Mouse (Mus musculus) R1 (cell line): Measurements from ENCODE around the gene Tmem82.

Source experiments
- DNase-seq: peaks from one replicate; pipeline ENCODE4 v3.0.0-alpha.2; 2018; ENCODE audit warnings: low read depth, low spot score

The Tmem82 gene

DNA sequence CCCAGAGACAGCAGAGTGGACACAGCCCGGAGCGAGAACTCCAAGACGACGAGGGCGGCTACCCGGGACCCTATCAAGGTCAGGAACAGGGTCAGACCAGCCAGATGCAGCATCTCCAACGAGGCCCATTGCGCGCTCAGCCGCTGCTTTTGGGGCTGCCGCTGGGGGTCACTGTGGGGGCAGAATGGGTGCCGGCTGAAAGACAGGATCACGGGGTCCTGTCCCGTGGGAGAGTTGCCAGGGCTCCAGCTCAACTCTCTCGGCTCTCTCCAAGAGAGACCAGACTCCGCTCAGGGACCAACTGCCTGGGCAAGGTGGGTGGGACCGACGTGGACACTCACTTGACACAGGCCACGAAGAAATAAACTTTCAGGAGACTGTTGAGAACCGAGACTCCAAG lies 1.1 kb downstream of the Tmem82 start:
- peak; percentile 85 for DNase-seq

- no peak for DNase-seq
These were observed 1.6 kb downstream of the Tmem82 start for GRCm38 (mm10) chr4:141616811-141617210.

- no peak for DNase-seq
These were observed 3.5 kb downstream of the Tmem82 start for GRCm38 (mm10) chr4:141614946-141615345.

- DNase-seq, result no peak
These were observed 8.9 kb downstream of the Tmem82 start for GRCm38 (mm10) chr4:141609538-141609937.

DNA sequence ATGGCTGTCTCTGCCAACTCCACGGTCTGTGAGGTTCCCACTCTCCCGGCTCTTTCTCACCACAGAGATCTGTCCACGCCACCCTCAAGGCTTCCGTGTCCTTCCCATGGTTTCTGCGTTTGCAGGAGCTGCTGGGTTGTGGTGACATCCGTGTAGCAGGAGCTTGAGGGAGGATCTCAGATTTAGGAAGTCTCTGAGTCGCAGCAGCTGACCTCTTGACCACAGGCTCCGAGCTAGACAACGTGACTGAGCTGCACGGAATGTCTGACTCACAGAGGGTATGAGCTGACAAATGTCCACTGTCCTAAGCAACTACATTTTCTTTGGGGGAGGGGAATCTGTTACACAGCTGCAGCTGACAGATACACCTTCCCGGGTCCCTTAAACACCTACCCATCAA lies 12.6 kb downstream of the Tmem82 start, which contains the start of gene Fblim1:
Gene Fblim1 (minus strand): TSS at position 236 of the 400 bp plus-strand sequence.
- no peak for DNase-seq

GRCm38 (mm10) chr4:141605421-141605820 lies 13.0 kb downstream of the Tmem82 start:
- DNase-seq, result no peak

DNA sequence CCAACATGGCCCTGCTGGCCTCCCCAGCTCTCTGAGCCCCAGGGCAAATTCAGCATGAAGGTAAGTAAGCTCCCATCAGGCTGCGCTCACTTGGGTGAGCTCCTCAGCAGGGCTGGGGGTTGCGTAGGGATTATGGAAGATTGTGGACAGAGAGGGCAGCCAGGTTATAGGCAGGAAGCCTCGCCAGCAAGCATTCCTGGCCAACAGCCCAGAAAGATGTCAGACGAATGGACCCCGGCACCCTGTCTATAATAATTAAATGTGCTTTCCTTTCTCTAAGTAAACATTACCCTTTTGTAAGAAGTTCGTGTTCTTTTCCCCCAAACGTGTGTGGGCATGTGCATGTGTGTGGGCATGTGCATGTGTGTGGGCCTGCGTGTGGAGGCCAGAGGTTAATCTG lies 13.9 kb downstream of the Tmem82 start:
- DNase-seq, result no peak

GRCm38 (mm10) chr4:141603921-141604320 lies 14.5 kb downstream of the Tmem82 start:
- DNase-seq, result no peak

DNA sequence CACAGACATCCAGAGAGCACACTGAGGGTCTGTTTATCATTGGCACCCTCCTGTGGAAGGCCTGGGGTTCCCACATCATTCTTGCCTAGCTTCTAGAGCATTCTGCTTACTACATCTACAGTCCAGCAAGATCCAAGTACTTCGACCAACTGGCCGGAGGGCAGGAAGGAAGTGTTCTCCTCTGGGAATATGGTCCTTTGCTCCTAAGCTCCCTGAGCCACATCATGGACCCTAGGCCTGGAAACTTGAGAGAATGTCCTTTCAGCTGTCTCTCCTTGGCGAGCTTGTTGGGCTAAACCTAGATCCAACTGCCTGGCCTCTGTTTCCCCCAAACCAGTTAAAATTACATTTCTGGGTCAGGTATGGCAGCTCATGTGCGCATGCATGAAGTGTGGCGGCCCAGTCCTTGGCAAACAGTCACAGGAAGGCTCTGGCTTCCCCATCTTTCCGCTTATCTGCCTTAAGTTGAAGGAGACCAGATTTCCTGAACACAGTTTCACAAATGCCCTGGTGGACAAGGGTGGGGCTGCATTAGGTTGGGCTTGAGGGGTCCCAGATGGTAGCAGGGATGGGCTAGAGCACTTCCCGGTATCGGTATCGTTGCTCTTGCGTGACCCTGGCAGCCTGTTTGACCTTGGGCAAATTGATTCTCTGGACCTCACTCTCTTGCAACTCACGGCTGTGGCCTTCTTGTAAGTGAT lies 15.8 kb downstream of the Tmem82 start:
- peak; percentile 35 for DNase-seq

- DNase-seq, result peak; percentile 36
These were observed 17.1 kb downstream of the Tmem82 start for GRCm38 (mm10) chr4:141601148-141601862.

- DNase-seq, result peak; percentile 41
These were observed 18.1 kb downstream of the Tmem82 start for GRCm38 (mm10) chr4:141600364-141600763.

GRCm38 (mm10) chr4:141599251-141600141 lies 18.9 kb downstream of the Tmem82 start:
- DNase-seq, result peak; percentile 88

DNA sequence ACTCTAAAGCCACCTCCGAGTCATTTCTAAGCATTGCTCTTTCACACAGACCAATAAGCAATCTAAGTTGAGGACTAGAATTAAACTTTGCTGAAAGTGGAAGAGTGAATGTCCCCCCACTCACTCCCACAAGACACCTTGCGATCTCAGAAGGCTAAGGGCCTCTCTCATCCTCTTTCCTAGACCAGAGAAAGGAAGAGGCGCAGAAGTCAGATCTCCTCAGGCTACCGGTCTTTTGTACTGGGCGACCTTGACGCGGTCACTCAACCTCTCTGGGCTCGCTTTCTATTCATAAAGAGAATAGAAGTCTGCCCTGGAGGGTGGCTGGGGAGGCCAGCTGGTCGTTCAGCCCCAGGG lies 19.6 kb downstream of the Tmem82 start:
- DNase-seq, result peak; percentile 78

DNA sequence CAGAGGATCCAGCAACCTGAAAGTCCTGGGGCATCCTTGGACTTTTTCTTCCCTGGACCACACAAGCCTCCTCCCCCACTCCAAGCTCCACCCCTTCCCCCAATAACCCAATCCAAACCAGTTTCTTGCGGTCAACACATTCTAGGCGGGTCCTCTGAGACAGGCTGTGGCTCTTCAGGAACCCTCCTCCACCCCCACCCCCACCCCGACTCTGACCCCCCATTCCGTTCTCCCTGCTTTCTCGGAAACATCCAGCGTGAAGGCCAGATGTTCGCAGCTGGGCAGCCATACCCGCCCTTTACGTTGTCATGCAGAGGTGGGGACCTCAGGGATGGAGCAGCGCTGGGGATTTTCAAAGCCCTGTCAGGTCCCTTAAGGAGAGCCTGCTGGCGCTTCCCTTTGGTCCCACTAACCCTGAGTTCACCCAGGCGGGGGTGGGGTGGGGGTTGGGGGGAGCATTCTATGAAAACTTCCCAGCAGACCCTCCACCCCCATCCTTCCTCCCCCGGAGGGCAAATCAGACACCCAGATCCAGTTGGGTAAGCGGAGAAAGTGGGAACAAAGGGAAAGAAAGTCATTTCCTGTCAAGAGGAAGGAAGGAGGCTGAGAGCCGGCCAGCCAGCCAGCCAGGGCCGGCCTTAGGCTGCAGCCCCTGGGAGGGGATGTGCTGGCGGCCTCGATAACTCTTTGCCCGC lies 20.1 kb downstream of the Tmem82 start:
- DNase-seq, result peak; percentile 97

DNA sequence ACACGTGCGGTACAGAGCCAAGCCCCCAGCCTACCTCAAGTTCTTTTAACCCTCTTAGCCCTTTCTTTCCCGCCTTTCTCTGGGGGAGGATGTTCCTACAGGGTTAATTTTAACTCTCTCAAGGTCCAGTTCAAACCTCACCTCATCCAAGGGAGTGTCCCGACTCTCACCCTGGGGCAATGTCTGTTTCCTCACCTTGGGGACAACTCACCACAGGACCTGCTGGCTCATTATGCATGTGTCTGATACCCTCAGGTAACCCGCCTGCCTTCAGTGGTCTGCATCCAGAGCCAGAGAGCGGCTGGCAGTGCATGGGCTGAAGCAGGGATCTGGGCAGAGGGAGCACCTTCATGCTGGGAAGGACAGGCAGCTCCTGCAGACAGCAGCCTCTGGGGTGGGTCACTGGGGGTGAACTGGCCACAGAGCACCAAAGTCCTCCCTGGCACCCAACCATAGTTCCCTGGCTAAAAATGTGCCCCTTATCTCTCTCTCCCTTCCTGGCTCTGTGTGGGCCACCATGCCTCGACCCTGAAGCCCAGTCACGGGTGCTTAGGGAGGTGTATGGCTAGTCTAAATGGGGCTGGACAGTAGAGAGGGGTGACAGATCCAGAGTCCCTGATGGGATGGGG lies 21.6 kb downstream of the Tmem82 start:
- no peak for DNase-seq

GRCm38 (mm10) chr4:141595605-141596268 lies 22.7 kb downstream of the Tmem82 start:
- peak; percentile 39 for DNase-seq

DNA sequence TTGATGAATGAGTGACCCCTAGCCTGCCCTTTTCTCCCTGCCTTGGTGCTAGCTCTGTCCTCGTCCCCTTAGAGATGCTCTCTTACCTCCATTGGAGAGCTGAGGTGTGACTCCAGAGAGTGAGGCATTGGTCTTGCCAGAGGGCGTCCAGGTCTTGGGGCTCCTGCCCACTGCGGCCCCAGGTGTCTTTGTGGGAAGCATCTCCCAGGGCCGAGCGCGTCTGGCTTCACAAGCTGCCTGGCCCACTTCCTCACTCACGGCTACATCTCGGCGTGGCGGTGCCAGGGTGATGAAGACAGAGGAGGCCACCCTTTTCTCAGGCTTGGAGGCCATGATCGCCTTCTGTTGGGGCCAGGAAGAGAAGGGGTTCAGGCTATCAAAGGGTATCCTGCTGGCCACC lies 23.3 kb downstream of the Tmem82 start:
- no peak for DNase-seq

GRCm38 (mm10) chr4:141591547-141591946 lies 26.9 kb downstream of the Tmem82 start:
- DNase-seq, result peak; percentile 81

GRCm38 (mm10) chr4:141583919-141584318 lies 34.5 kb downstream of the Tmem82 start:
- DNase-seq, result no peak

GRCm38 (mm10) chr4:141581051-141581450 lies 37.4 kb downstream of the Tmem82 start:
- peak; percentile 41 for DNase-seq

GRCm38 (mm10) chr4:141578833-141579232 lies 39.6 kb downstream of the Tmem82 start:
- no peak for DNase-seq
